Mouse (Mus musculus): ENCODE data around the gene Slc39a5. TPM values are rescaled to one million over a fixed set of nuclear protein-coding genes. Genes with fewer than 3 reads are reported as not detected.

The Slc39a5 gene
- polyA plus RNA-seq, 1 experiment from 2014 or later: 0.44 TPM

DNA sequence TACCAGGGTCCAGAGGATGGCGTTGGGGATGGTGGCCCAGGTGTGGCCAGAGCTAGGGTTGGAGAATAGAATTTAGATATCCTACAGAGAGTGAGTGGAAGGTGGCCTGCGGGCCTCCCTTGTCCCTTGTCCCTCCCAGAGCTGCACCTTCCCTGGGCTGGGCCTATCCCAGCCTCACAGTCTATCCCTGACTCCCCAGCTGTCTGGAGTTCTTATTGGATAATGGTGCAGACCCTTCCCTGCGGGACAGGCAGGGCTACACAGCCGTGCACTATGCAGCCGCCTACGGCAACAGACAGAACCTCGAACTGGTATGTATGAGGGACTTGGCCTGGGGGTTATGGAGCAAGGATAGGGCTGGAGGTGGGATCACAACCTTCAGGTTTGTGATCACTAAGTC lies 15.1 kb downstream of the Slc39a5 start:
- ATAC-seq (ENCODE audit: low read depth): no peak
- Histone ChIP-seq H3K36me3 (ENCODE audit: control insufficient read depth, insufficient read depth, low read length) (peaks cover 93% of the 10 kb centered on the region), H3K27me3 (ENCODE audit: control insufficient read depth, insufficient read depth, low read length) (no peaks in the 10 kb centered on the region), H3K4me2 (ENCODE audit: low read depth, low read length) (no peak overlapping the region), H3K4me3 (ENCODE audit: low read depth, low read length) (no peak overlapping the region), H3K27ac (ENCODE audit: low read depth, low read length) (no peak overlapping the region), H3K4me1 (ENCODE audit: control insufficient read depth, insufficient read depth, low read length) (no peaks in the 10 kb centered on the region), H3K9ac (replicated peaks; ENCODE audit: low read depth, low read length) (no peak overlapping the region), H3K9me3 (ENCODE audit: control insufficient read depth, low read length) (no peaks in the 10 kb centered on the region)
- 95% methylated on average over 7 of the region's 7 CpGs for WGBS

DNA sequence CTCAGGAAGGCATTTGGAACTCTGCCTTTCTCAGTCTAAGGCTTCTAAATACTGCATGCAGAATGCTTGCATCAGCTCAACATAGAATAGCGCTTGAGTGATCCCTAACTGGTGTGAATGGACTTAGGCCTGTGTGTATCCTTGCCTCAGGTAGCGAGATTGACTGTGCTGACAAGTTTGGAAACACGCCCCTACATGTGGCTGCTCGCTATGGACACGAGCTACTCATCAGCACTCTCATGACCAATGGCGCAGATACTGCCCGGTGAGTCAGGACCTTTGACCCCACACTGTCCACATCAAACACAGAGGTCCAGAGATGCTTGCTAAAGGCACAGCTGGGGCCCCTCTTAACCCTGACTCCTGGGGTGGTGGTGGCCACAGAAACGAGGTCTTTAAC lies 18.5 kb downstream of the Slc39a5 start:
- H3K4me3 ChIP-seq (ENCODE audit: low read depth, low read length): no peak overlapping the region
- H3K9me3 ChIP-seq (ENCODE audit: control insufficient read depth, low read length): no peaks in the 10 kb centered on the region
- H3K36me3 ChIP-seq (ENCODE audit: control insufficient read depth, insufficient read depth, low read length): peaks cover 80% of the 10 kb centered on the region
- no peak overlapping the region for H3K9ac ChIP-seq (replicated peaks; ENCODE audit: low read depth, low read length)
- H3K27me3 ChIP-seq (ENCODE audit: control insufficient read depth, insufficient read depth, low read length): no peaks in the 10 kb centered on the region
- ATAC-seq (ENCODE audit: low read depth): no peak
- H3K4me1 ChIP-seq (ENCODE audit: control insufficient read depth, insufficient read depth, low read length): peaks cover 14% of the 10 kb centered on the region
- H3K4me2 ChIP-seq (ENCODE audit: low read depth, low read length): no peak overlapping the region
- WGBS: 90% methylated on average over 8 of the region's 8 CpGs
- no peak overlapping the region for H3K27ac ChIP-seq (ENCODE audit: low read depth, low read length)

DNA sequence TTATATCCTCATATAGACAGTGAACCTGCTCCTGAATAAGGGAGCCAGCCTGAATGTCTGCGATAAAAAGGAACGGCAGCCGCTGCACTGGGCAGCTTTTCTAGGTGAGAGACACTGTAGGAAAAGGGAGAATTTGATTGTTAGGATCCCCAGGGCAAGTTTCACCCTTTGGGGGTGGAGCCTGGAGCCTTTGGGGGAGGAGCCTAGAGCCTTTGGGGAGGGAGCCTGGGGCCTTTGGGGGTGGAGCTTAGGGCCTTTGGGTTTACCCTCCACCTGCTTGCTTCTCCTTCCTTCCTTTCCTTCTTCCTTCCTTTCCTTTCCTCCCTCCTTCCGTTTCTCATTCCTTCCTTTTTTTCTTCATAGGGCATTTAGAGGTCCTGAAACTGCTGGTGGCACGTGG lies 20.5 kb downstream of the Slc39a5 start:
- H3K9ac ChIP-seq (replicated peaks; ENCODE audit: low read depth, low read length): no peak overlapping the region
- no peak overlapping the region for H3K27ac ChIP-seq (ENCODE audit: low read depth, low read length)
- ATAC-seq (ENCODE audit: low read depth): no peak
- H3K27me3 ChIP-seq (ENCODE audit: control insufficient read depth, insufficient read depth, low read length): no peaks in the 10 kb centered on the region; the same call in 1 of the 2 replicates
- H3K4me3 ChIP-seq (ENCODE audit: low read depth, low read length): no peak overlapping the region
- H3K9me3 ChIP-seq (ENCODE audit: control insufficient read depth, low read length): no peaks in the 10 kb centered on the region
- WGBS: 90% methylated on average over 5 of the region's 5 CpGs
- H3K36me3 ChIP-seq (ENCODE audit: control insufficient read depth, insufficient read depth, low read length): peaks cover 62% of the 10 kb centered on the region
- peaks cover 19% of the 10 kb centered on the region for H3K4me1 ChIP-seq (ENCODE audit: control insufficient read depth, insufficient read depth, low read length)
- H3K4me2 ChIP-seq (ENCODE audit: low read depth, low read length): no peak overlapping the region

DNA sequence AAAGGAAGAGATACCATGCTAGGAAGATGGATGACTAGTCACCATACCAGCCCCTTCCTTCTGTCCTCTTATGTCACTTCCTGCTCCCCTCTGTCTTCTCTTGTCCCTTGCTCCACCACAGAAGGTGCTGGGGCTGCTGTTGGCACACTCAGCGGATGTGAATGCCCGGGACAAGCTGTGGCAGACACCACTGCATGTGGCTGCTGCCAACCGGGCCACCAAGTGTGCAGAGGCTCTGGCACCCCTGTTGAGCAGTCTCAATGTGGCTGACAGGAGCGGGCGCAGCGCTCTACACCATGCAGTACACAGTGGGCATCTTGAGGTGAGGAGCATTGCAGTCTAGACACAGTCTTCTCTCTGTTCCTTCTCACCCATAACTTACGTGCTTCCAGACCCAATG lies 21.8 kb downstream of the Slc39a5 start:
- H3K4me2 ChIP-seq (ENCODE audit: low read depth, low read length): no peak overlapping the region
- H3K4me1 ChIP-seq (ENCODE audit: control insufficient read depth, insufficient read depth, low read length): peaks cover 19% of the 10 kb centered on the region
- no peak overlapping the region for H3K27ac ChIP-seq (ENCODE audit: low read depth, low read length)
- no peak overlapping the region for H3K4me3 ChIP-seq (ENCODE audit: low read depth, low read length)
- H3K27me3 ChIP-seq (ENCODE audit: control insufficient read depth, insufficient read depth, low read length): no peaks in the 10 kb centered on the region; the same call in 1 of the 2 replicates
- no peaks in the 10 kb centered on the region for H3K9me3 ChIP-seq (ENCODE audit: control insufficient read depth, low read length)
- no peak overlapping the region for H3K9ac ChIP-seq (replicated peaks; ENCODE audit: low read depth, low read length)
- WGBS: 94% methylated on average over 7 of the region's 7 CpGs
- H3K36me3 ChIP-seq (ENCODE audit: control insufficient read depth, insufficient read depth, low read length): peaks cover 51% of the 10 kb centered on the region
- no peak for ATAC-seq (ENCODE audit: low read depth)

DNA sequence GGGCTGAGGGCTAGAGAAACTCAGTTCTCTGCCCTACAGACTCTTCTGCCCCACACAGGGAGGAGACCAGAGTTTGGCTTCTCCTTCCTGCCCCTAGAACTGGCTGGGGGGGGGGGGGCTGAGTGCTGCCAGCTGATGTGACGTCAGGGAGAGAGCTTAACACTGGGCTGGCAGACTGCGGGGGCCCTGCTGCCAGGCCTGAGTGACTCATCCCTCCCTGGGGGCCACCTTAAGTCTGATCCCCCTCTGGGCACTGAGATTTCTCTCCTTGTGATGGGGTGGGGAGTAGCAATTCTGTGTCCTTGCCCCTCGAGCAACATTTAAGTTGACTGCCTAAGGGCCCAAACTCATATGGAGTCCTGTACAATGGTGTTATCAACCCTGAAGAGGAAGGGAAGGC lies 22.6 kb downstream of the Slc39a5 start:
- Histone ChIP-seq H3K4me1 (ENCODE audit: control insufficient read depth, insufficient read depth, low read length) (peaks cover 19% of the 10 kb centered on the region), H3K4me3 (ENCODE audit: low read depth, low read length) (peak overlapping the region; percentile 94), H3K9ac (replicated peaks; ENCODE audit: low read depth, low read length) (peak overlapping the region; percentile 98), H3K9me3 (ENCODE audit: control insufficient read depth, low read length) (no peaks in the 10 kb centered on the region), H3K27me3 (ENCODE audit: control insufficient read depth, insufficient read depth, low read length) (no peaks in the 10 kb centered on the region; the same call in 1 of the 2 replicates), H3K4me2 (ENCODE audit: low read depth, low read length) (peak overlapping the region; percentile 77), H3K36me3 (ENCODE audit: control insufficient read depth, insufficient read depth, low read length) (peaks cover 43% of the 10 kb centered on the region), H3K27ac (ENCODE audit: low read depth, low read length) (peak overlapping the region; percentile 94; the same call in 1 of the 2 replicates)
- WGBS: 35% methylated on average over 3 of the region's 3 CpGs
- no peak for ATAC-seq (ENCODE audit: low read depth)

DNA sequence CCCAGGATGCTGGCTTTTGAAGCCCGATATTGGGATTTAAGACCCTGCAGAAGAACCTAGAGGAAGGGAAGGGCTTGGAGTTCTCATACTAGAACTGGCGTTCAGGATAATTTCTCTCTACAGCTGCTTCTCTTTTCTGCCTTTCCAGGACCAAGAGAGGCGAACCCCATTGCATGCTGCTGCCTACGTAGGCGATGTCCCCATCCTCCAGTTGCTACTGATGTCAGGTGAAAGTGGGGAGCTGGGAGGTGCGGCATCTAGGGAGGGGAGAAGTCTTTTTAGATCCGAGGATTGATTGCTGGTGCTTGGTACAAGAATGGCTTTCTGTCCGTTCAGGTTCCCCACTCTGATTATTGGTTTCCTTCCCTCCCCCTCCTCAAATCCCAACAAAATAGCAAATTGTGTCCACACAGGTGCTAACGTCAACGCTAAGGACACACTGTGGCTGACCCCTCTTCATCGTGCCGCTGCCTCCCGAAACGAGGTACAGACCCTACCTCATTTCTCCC lies 23.0 kb downstream of the Slc39a5 start:
- ATAC-seq (ENCODE audit: low read depth): 0 out of 2 replicates have a peak, but pooled peaks have one; percentile 0
- H3K27ac ChIP-seq (ENCODE audit: low read depth, low read length): peak overlapping the region; percentile 94
- no peaks in the 10 kb centered on the region; the same call in 1 of the 2 replicates for H3K27me3 ChIP-seq (ENCODE audit: control insufficient read depth, insufficient read depth, low read length)
- H3K9me3 ChIP-seq (ENCODE audit: control insufficient read depth, low read length): no peaks in the 10 kb centered on the region
- H3K9ac ChIP-seq (replicated peaks; ENCODE audit: low read depth, low read length): peak overlapping the region; percentile 98
- peaks cover 38% of the 10 kb centered on the region for H3K36me3 ChIP-seq (ENCODE audit: control insufficient read depth, insufficient read depth, low read length)
- H3K4me1 ChIP-seq (ENCODE audit: control insufficient read depth, insufficient read depth, low read length): peaks cover 19% of the 10 kb centered on the region
- H3K4me3 ChIP-seq (ENCODE audit: low read depth, low read length): peak overlapping the region; percentile 94
- WGBS: 53% methylated on average over 14 of the region's 14 CpGs
- peak overlapping the region; percentile 77 for H3K4me2 ChIP-seq (ENCODE audit: low read depth, low read length)

DNA sequence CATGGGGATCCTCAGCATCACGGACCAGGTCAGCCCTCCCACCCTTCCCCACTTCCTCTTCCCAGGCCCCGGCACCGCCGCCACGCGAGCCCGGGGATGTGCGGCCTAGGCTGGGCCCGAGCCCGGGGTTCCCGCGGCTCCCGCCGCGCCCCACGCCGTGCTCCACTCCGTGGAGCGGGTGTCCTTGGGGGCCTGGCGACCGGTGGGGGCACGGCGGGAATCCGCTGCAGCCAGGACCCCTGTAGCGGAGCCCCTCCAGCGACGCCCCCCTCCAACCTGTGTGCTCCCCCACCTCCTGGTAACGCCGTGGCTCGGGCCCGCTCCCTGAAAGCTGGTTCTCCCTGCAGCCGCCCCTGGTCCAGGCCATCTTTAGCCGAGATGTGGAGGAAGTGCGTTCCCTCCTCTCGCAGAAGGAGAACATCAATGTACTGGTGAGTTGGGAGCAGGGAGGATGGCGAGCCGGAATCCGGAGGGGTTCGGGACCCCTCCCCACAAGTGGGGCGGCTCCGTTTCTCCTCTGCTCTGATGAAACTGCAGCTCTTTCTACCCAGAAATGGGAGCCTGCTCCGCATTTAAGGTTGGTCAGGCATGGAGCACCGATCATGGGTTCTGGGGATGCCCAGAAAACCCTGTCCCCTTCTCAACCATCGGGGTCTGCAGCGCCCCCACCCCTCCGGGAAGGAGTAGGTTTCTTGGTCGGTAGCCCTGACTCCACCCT lies 23.6 kb downstream of the Slc39a5 start:
- H3K27ac ChIP-seq (ENCODE audit: low read depth, low read length): peak overlapping the region; percentile 94
- H3K4me1 ChIP-seq (ENCODE audit: control insufficient read depth, insufficient read depth, low read length): peaks cover 19% of the 10 kb centered on the region
- peaks cover 32% of the 10 kb centered on the region for H3K36me3 ChIP-seq (ENCODE audit: control insufficient read depth, insufficient read depth, low read length)
- WGBS: under 1% methylated on average over 46 of the region's 47 CpGs
- no peaks in the 10 kb centered on the region for H3K9me3 ChIP-seq (ENCODE audit: control insufficient read depth, low read length)
- peak; percentile 75 for ATAC-seq (ENCODE audit: low read depth)
- H3K27me3 ChIP-seq (ENCODE audit: control insufficient read depth, insufficient read depth, low read length): no peaks in the 10 kb centered on the region; the same call in 1 of the 2 replicates
- H3K4me2 ChIP-seq (ENCODE audit: low read depth, low read length): peak overlapping the region; percentile 77
- H3K4me3 ChIP-seq (ENCODE audit: low read depth, low read length): peak overlapping the region; percentile 94
- peak overlapping the region; percentile 98 for H3K9ac ChIP-seq (replicated peaks; ENCODE audit: low read depth, low read length)

DNA sequence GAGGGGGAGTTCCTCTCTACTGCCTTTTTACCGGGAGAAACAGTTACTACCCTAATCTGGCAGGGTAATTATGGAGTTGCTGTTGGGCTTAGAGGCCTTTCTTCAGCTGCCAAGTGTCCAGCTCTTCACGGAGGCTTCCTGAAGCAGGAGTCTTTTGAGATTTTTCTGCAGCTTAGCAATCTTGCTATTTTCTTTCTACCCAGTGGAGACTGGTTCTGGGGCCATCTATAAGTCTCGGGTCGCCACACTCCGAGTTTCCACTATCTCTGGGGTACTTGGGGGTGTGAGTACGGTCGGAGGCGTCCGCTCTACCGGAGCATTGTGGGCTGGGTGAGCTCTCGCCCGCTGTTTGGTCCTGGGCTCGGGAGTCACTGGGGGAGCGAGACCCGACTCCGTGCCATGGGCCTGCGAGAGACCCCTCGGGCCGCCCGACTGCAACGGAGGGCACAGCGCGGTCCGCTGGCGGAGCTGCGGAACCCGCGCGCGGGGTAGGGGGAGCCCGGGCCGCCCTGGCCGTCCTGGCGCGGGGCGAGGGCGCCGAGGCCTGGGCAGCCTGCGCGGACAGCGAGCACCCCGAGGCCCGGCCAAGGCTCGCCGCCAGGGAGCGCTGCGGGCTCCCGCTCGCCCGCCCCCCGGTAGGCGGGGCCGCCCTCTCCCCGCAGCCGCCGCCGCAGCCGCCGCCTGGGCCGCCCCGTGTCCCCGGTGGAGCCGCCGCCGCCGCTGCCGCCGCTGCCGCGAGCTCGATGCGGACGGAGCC lies 24.4 kb downstream of the Slc39a5 start, which contains the start of gene Ankrd52:
TSS of gene Ankrd52 (plus strand) at position 661 of the 757 bp plus-strand sequence.
- Histone ChIP-seq H3K9ac (replicated peaks; ENCODE audit: low read depth, low read length) (peak within 1 kb of the TSS; percentile 98), H3K27ac (ENCODE audit: low read depth, low read length) (peak within 1 kb of the TSS; percentile 94), H3K9me3 (ENCODE audit: control insufficient read depth, low read length) (no peaks in the 10 kb centered on the region), H3K4me1 (ENCODE audit: control insufficient read depth, insufficient read depth, low read length) (peaks cover 19% of the 10 kb centered on the region), H3K4me2 (ENCODE audit: low read depth, low read length) (peak within 1 kb of the TSS; percentile 77), H3K4me3 (ENCODE audit: low read depth, low read length) (peak within 1 kb of the TSS; percentile 94), H3K27me3 (ENCODE audit: control insufficient read depth, insufficient read depth, low read length) (no peaks in the 10 kb centered on the region; the same call in 1 of the 2 replicates), H3K36me3 (ENCODE audit: control insufficient read depth, insufficient read depth, low read length) (peaks cover 25% of the 10 kb centered on the region)
- peak; percentile 90 for ATAC-seq (ENCODE audit: low read depth)
- whole genome bisulfite sequencing: 0% methylated on average over 44 of the region's 73 CpGs

All from neural tube, embryonic 14.5 days (tissue).